ENCODE assay signal across 9 mouse cellular contexts in the genomic region with DNA sequence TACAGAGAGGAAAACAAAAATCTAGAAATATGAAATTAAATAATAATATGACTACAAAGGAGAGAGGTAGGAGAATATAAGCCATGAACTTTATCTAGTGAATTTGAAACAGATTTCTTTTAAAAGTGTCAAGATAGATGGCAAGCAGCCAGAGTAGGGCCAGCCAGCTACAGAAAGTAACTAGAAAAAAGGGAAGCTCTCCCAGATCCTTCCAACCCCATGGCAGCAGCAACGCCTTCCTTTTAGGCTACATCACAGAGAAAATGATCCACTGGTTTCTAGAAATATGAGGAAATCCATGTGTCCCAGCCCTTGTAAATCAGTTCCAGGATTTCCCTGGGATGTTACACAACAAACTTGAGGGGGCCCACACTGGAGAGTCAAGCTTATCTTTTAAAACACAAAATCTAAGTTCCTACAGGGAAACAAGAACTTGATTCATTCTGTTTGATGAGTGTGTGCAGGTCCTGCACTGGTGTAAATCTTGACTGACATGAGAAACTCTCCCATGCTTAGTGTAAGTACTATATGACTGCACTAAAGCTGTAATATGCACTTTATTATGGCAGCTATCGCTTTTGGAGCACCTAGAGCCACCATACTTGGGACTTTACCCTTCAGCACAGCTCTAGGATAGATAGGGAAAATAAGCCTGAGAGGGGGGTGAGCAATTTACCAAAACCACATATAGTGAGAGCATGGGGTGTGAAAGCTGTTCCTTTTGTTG. TPM values are rescaled to one million over a fixed set of nuclear protein-coding genes. Genes with fewer than 3 reads are reported as not detected.
DNase-seq lines count a peak whose midpoint lies in the region; ATAC-seq lines count a peak whose summit lies in the region.
"Had no signal": no experiment of that assay in that cellular context is flagged by ENCODE, and none has a peak within 500 bp of the region (broad histone marks: within the 10 kb centered on the region; RNA-seq: fewer than 3 reads in every experiment).

No protein-coding gene starts in this region.

- H3K4me3 ChIP-seq in embryonic facial prominence, embryonic 13.5 days: 0 out of 2 replicates have a peak overlapping the region, but pooled peaks have one; percentile 28
- H3K4me3 ChIP-seq in hindbrain, embryonic 12.5 days: peak overlapping the region; percentile 12; the same call in 1 of the 2 replicates
- peak overlapping the region; percentile 85 for H3K4me3 ChIP-seq in midbrain, embryonic 10.5 days

- ATAC-seq in embryonic facial prominence, embryonic 13.5 days (ENCODE audit: insufficient number of reproducible peaks, insufficient read depth, low FRiP score, low TSS enrichment, low read depth): no peak
- no peak for ATAC-seq in hindbrain, embryonic 12.5 days (ENCODE audit: low FRiP score)

- H3K9me3 ChIP-seq in embryonic facial prominence, embryonic 13.5 days: no peaks in the 10 kb centered on the region
- H3K9me3 ChIP-seq in hindbrain, embryonic 12.5 days (replicated peaks): no peaks in the 10 kb centered on the region
- no peaks in the 10 kb centered on the region for H3K9me3 ChIP-seq in midbrain, embryonic 10.5 days (replicated peaks)

- peaks cover 23% of the 10 kb centered on the region for H3K36me3 ChIP-seq in embryonic facial prominence, embryonic 13.5 days
- H3K36me3 ChIP-seq in hindbrain, embryonic 12.5 days: peaks cover 21% of the 10 kb centered on the region
- peaks cover 45% of the 10 kb centered on the region for H3K36me3 ChIP-seq in midbrain, embryonic 10.5 days

- peak; percentile 10 for DNase-seq in heart, adult 8-10 months (ENCODE audit: low spot score)
- no peak for DNase-seq in heart, postnatal 25 days (ENCODE audit: low spot score)
- no peak for DNase-seq in midbrain, embryonic 10.5 days (ENCODE audit: low spot score)
- no peak for DNase-seq in left cerebral cortex, postnatal 10 days (ENCODE audit: extremely low spot score in 1 of 2, low spot score in 2 of 2)
- no peak for DNase-seq in spleen, adult 12 weeks (ENCODE audit: low spot score)
- no peak for DNase-seq in cerebellum, postnatal 25 days
- DNase-seq: gastrocnemius, postnatal 25 days had no signal

- no peaks in the 10 kb centered on the region for H3K27me3 ChIP-seq in embryonic facial prominence, embryonic 13.5 days
- H3K27me3 ChIP-seq in hindbrain, embryonic 12.5 days: no peaks in the 10 kb centered on the region
- H3K27me3 ChIP-seq in midbrain, embryonic 10.5 days (ENCODE audit: low read depth, poor library complexity, severe bottlenecking): no peaks in the 10 kb centered on the region

- peaks cover 14% of the 10 kb centered on the region for H3K4me1 ChIP-seq in embryonic facial prominence, embryonic 13.5 days
- peaks cover 15% of the 10 kb centered on the region for H3K4me1 ChIP-seq in hindbrain, embryonic 12.5 days
- peaks cover 29% of the 10 kb centered on the region for H3K4me1 ChIP-seq in midbrain, embryonic 10.5 days

- H3K4me2 ChIP-seq in embryonic facial prominence, embryonic 13.5 days: peak overlapping the region; percentile 54
- H3K4me2 ChIP-seq in hindbrain, embryonic 12.5 days (replicated peaks): peak overlapping the region; percentile 38

- intact Hi-C loops in heart, postnatal 25 days (cut with DNase I): no loop called here
- intact Hi-C loops in left cerebral cortex, postnatal 10 days (cut with DNase I): loop anchor here (5.0 kb wide), 1 partner anchor 76 kb away; a partner anchor contains a TSS

- no peak overlapping the region for H3K27ac ChIP-seq in embryonic facial prominence, embryonic 13.5 days
- no peak overlapping the region for H3K27ac ChIP-seq in hindbrain, embryonic 12.5 days
- no peak overlapping the region; the same call in 1 of the 2 replicates for H3K27ac ChIP-seq in midbrain, embryonic 10.5 days (replicated peaks)

- no peak overlapping the region for H3K9ac ChIP-seq in embryonic facial prominence, embryonic 13.5 days
- H3K9ac ChIP-seq in hindbrain, embryonic 12.5 days: no peak overlapping the region

- 62% methylated on average over 2 of the region's 2 CpGs for WGBS in embryonic facial prominence, embryonic 13.5 days
- 89% methylated on average over 2 of the region's 2 CpGs for WGBS in hindbrain, embryonic 12.5 days
- WGBS in midbrain, embryonic 10.5 days: 91% methylated on average over 2 of the region's 2 CpGs

RNA-seq across cellular contexts. Expression of a gene that starts 2.8 kb away (rescaled TPM):
- 10 to 100 TPM; 10.2 to 12.3 (median 11.4) TPM for total RNA-seq in heart, adult 8-10 months (2022)
- 10 to 100 TPM; 14.5 to 16.3 TPM for total RNA-seq in heart, postnatal 25 days (2021)
- 42.4 and 44.0 TPM in 2 replicates for polyA plus RNA-seq in embryonic facial prominence, embryonic 13.5 days (2015; fragmentation: Nextera tagmentation; extraction: Ambion mirVana)
- 54.9 and 56.6 TPM in 2 replicates for polyA plus RNA-seq in hindbrain, embryonic 12.5 days (2016; fragmentation: Nextera tagmentation; extraction: Ambion mirVana)
- polyA plus RNA-seq in midbrain, embryonic 10.5 days (2016; fragmentation: Nextera tagmentation; extraction: Ambion mirVana): 43.0 and 47.7 TPM in 2 replicates
- 10 to 100 TPM; 17.8 to 18.5 TPM for total RNA-seq in left cerebral cortex, postnatal 10 days (2021)

RNA-seq across cellular contexts. Expression of a gene that starts 26.0 kb away (rescaled TPM):
- total RNA-seq in heart, adult 8-10 months (2022): not detected
- total RNA-seq in heart, postnatal 25 days (2021): not detected
- 0.94 and 1.1 TPM in 2 replicates for polyA plus RNA-seq in embryonic facial prominence, embryonic 13.5 days (2015; fragmentation: Nextera tagmentation; extraction: Ambion mirVana)
- polyA plus RNA-seq in hindbrain, embryonic 12.5 days (2016; fragmentation: Nextera tagmentation; extraction: Ambion mirVana): 0.98 and 1.4 TPM in 2 replicates
- polyA plus RNA-seq in midbrain, embryonic 10.5 days (2016; fragmentation: Nextera tagmentation; extraction: Ambion mirVana): 0.43 and 0.52 TPM in 2 replicates
- under 1 TPM in 1 of 2 experiments, not detected in 1; 0.47 TPM for total RNA-seq in left cerebral cortex, postnatal 10 days (2021)
- total RNA-seq: gastrocnemius, postnatal 25 days had no signal

Comparison
In these comparisons a context has a peak if more than half of its experiments do, and no peak if none do; other contexts are left out.
1. H3K4me3 ChIP-seq: peak in every context shown above with its lines; median percentile 85 in midbrain, embryonic 10.5 days; 28 in embryonic facial prominence, embryonic 13.5 days; 12 in hindbrain, embryonic 12.5 days.